Mouse (Mus musculus) forebrain, embryonic 13.5 days (tissue): Measurements from ENCODE around the gene Sap30bp. TPM values are rescaled to one million over a fixed set of nuclear protein-coding genes. Genes with fewer than 3 reads are reported as not detected.

ENCODE experiments used
- ATAC-seq: fragments of 200-750 bp; cut with Nextera tagmentation; 2 replicates; pipeline ENCODE4 v1.8.0; 2017
- H3K27ac ChIP-seq: fragments of 300-500 bp; sonication (generic); 2 replicates; pipeline ENCODE4 v1.5.1; 2015; ENCODE audit warnings: inconsistent platforms, mild to moderate bottlenecking, moderate library complexity
- H3K27me3 ChIP-seq: fragments of 300-500 bp; sonication (generic); 2 replicates; pipeline ENCODE4 v1.6.1; 2015; ENCODE audit warnings: mild to moderate bottlenecking, inconsistent platforms
- H3K36me3 ChIP-seq: fragments of 300-500 bp; sonication (generic); 2 replicates; pipeline ENCODE4 v1.6.1; 2015; ENCODE audit warnings: mild to moderate bottlenecking, inconsistent platforms; ENCODE audit not compliant: poor library complexity, severe bottlenecking
- H3K4me1 ChIP-seq: fragments of 300-500 bp; sonication (generic); 2 replicates; pipeline ENCODE4 v1.6.1; 2015; ENCODE audit warnings: inconsistent platforms
- H3K4me2 ChIP-seq: fragments of 300-500 bp; sonication (generic); 2 replicates; pipeline ENCODE4 v1.6.1; 2015; ENCODE audit warnings: inconsistent platforms, mild to moderate bottlenecking, moderate library complexity
- H3K4me3 ChIP-seq: fragments of 300-500 bp; sonication (generic); 2 replicates; pipeline ENCODE4 v1.5.1; 2015; ENCODE audit warnings: mild to moderate bottlenecking, inconsistent platforms
- H3K9ac ChIP-seq: fragments of 300-500 bp; sonication (generic); 2 replicates; pipeline ENCODE4 v1.6.1; 2015; ENCODE audit warnings: mild to moderate bottlenecking, inconsistent platforms
- H3K9me3 ChIP-seq: fragments of 300-500 bp; sonication (generic); replicated peaks from 2 replicates; pipeline ENCODE4 v1.6.1; 2016; ENCODE audit warnings: inconsistent platforms
- WGBS: fragments of 180-500 bp; shearing (Covaris S2); methylation state at CpG from one replicate; pipeline ENCODE4 v1.1.7; 2015; 5-methylcytosine and 5-hydroxymethylcytosine counted together
- polyA plus RNA-seq: library from polyadenylated mRNA; unstranded; fragments of >200 nt; fragmentation: Nextera tagmentation; extraction: Ambion mirVana; gene quantifications from 2 replicates; pipeline ENCODE4 v1.2.1, GENCODE M21; 2015

Sap30bp gene
- 56.1 and 62.4 TPM in 2 replicates for polyA plus RNA-seq

- H3K36me3 ChIP-seq = peaks cover 40% of the 10 kb centered on the region
- no peaks in the 10 kb centered on the region for H3K27me3 ChIP-seq
- no peaks in the 10 kb centered on the region for H3K9me3 ChIP-seq
- peak within 1 kb of the TSS; percentile 68 for H3K4me3 ChIP-seq
- ATAC-seq = peak; percentile 100
- WGBS = under 1% methylated on average over 28 of the region's 28 CpGs
- H3K4me1 ChIP-seq = peaks cover 28% of the 10 kb centered on the region
- H3K9ac ChIP-seq = peak within 1 kb of the TSS; percentile 74
- peak within 1 kb of the TSS; percentile 93 for H3K4me2 ChIP-seq
- H3K27ac ChIP-seq = no peak within 1 kb of the TSS
Measured at GRCm38 (mm10) chr11:115933108-115933746, at the start of gene Sap30bp, which contains the start of gene Recql5. TSS of gene Sap30bp (plus strand) at chr11:115933282. TSS of gene Recql5 (minus strand) at chr11:115933477.

GRCm38 (mm10) chr11:115884361-115884760 is 48.7 kb upstream of the Sap30bp start:
- Histone ChIP-seq H3K27me3 (peaks cover 14% of the 10 kb centered on the region; the same call in 1 of the 2 replicates), H3K4me3 (no peak overlapping the region), H3K4me1 (no peaks in the 10 kb centered on the region), H3K9me3 (no peaks in the 10 kb centered on the region), H3K36me3 (no peaks in the 10 kb centered on the region), H3K4me2 (no peak overlapping the region), H3K27ac (no peak overlapping the region), H3K9ac (no peak overlapping the region)
- 93% methylated on average over 3 of the region's 3 CpGs for WGBS
- ATAC-seq = no peak

GRCm38 (mm10) chr11:115885281-115885680 is 47.8 kb upstream of the Sap30bp start:
- Histone ChIP-seq H3K4me2 (no peak overlapping the region), H3K36me3 (no peaks in the 10 kb centered on the region), H3K9ac (no peak overlapping the region), H3K27ac (no peak overlapping the region), H3K4me1 (no peaks in the 10 kb centered on the region), H3K27me3 (peaks cover 14% of the 10 kb centered on the region; the same call in 1 of the 2 replicates), H3K4me3 (no peak overlapping the region), H3K9me3 (no peaks in the 10 kb centered on the region)
- WGBS = 83% methylated on average over 11 of the region's 11 CpGs
- ATAC-seq = no peak

- WGBS = 91% methylated on average over 11 of the region's 11 CpGs
- H3K36me3 ChIP-seq = no peaks in the 10 kb centered on the region
- no peak overlapping the region for H3K27ac ChIP-seq
- ATAC-seq = no peak
- no peak overlapping the region for H3K4me3 ChIP-seq
- H3K27me3 ChIP-seq = peaks cover 14% of the 10 kb centered on the region; the same call in 1 of the 2 replicates
- no peak overlapping the region for H3K4me2 ChIP-seq
- H3K9me3 ChIP-seq = no peaks in the 10 kb centered on the region
- H3K4me1 ChIP-seq = no peaks in the 10 kb centered on the region
- H3K9ac ChIP-seq = no peak overlapping the region
Measured at GRCm38 (mm10) chr11:115886446-115886845, 46.6 kb upstream of the Sap30bp start.

GRCm38 (mm10) chr11:115888020-115888419 is 45.1 kb upstream of the Sap30bp start:
- whole genome bisulfite sequencing = 89% methylated on average over 5 of the region's 5 CpGs
- Histone ChIP-seq H3K4me3 (no peak overlapping the region), H3K4me2 (no peak overlapping the region), H3K9me3 (no peaks in the 10 kb centered on the region), H3K4me1 (no peaks in the 10 kb centered on the region), H3K9ac (no peak overlapping the region), H3K27me3 (peaks cover 10% of the 10 kb centered on the region; the same call in 1 of the 2 replicates), H3K36me3 (peaks cover 5% of the 10 kb centered on the region; the same call in 1 of the 2 replicates), H3K27ac (no peak overlapping the region)
- no peak for ATAC-seq

- ATAC-seq = no peak
- Histone ChIP-seq H3K4me2 (no peak overlapping the region), H3K4me1 (no peaks in the 10 kb centered on the region), H3K9me3 (no peaks in the 10 kb centered on the region), H3K9ac (no peak overlapping the region), H3K27ac (no peak overlapping the region), H3K4me3 (no peak overlapping the region), H3K36me3 (peaks cover 17% of the 10 kb centered on the region), H3K27me3 (0 out of 2 replicates have a peak, but pooled peaks cover 2% of the 10 kb centered on the region)
- WGBS = 85% methylated on average over 6 of the region's 6 CpGs
Measured at GRCm38 (mm10) chr11:115889159-115889558, 43.9 kb upstream of the Sap30bp start.

GRCm38 (mm10) chr11:115892213-115892612 is 40.9 kb upstream of the Sap30bp start:
- H3K27me3 ChIP-seq = no peaks in the 10 kb centered on the region
- H3K9ac ChIP-seq = no peak overlapping the region
- no peaks in the 10 kb centered on the region for H3K9me3 ChIP-seq
- H3K4me2 ChIP-seq = no peak overlapping the region
- peaks cover 46% of the 10 kb centered on the region for H3K36me3 ChIP-seq
- no peak overlapping the region for H3K4me3 ChIP-seq
- no peaks in the 10 kb centered on the region for H3K4me1 ChIP-seq
- WGBS = 59% methylated on average over 6 of the region's 6 CpGs
- H3K27ac ChIP-seq = no peak overlapping the region
- ATAC-seq = no peak

GRCm38 (mm10) chr11:115893071-115893470 is 40.0 kb upstream of the Sap30bp start:
- no peak overlapping the region for H3K4me2 ChIP-seq
- no peaks in the 10 kb centered on the region for H3K27me3 ChIP-seq
- no peak overlapping the region for H3K4me3 ChIP-seq
- no peak overlapping the region for H3K9ac ChIP-seq
- no peaks in the 10 kb centered on the region for H3K4me1 ChIP-seq
- no peak overlapping the region for H3K27ac ChIP-seq
- peaks cover 53% of the 10 kb centered on the region for H3K36me3 ChIP-seq
- H3K9me3 ChIP-seq = no peaks in the 10 kb centered on the region
- WGBS = 90% methylated on average over 9 of the region's 9 CpGs
- ATAC-seq = no peak

GRCm38 (mm10) chr11:115894755-115895520 is 38.1 kb upstream of the Sap30bp start:
- Histone ChIP-seq H3K27me3 (no peaks in the 10 kb centered on the region), H3K27ac (no peak overlapping the region), H3K4me2 (no peak overlapping the region), H3K9me3 (no peaks in the 10 kb centered on the region), H3K36me3 (peaks cover 53% of the 10 kb centered on the region), H3K4me3 (no peak overlapping the region), H3K9ac (no peak overlapping the region), H3K4me1 (peaks cover 5% of the 10 kb centered on the region; the same call in 1 of the 2 replicates)
- ATAC-seq = no peak
- 76% methylated on average over 14 of the region's 14 CpGs for WGBS

GRCm38 (mm10) chr11:115898446-115898845 is 34.6 kb upstream of the Sap30bp start:
- H3K9me3 ChIP-seq = no peaks in the 10 kb centered on the region
- no peak overlapping the region for H3K27ac ChIP-seq
- 88% methylated on average over 7 of the region's 7 CpGs for WGBS
- ATAC-seq = no peak
- peaks cover 44% of the 10 kb centered on the region for H3K36me3 ChIP-seq
- H3K4me3 ChIP-seq = no peak overlapping the region
- peaks cover 12% of the 10 kb centered on the region; the same call in 1 of the 2 replicates for H3K4me1 ChIP-seq
- H3K4me2 ChIP-seq = no peak overlapping the region
- 0 out of 2 replicates have a peak overlapping the region, but pooled peaks have one; percentile 12 for H3K9ac ChIP-seq
- H3K27me3 ChIP-seq = no peaks in the 10 kb centered on the region

- no peak for ATAC-seq
- Histone ChIP-seq H3K27ac (no peak overlapping the region), H3K4me1 (peaks cover 12% of the 10 kb centered on the region; the same call in 1 of the 2 replicates), H3K9me3 (no peaks in the 10 kb centered on the region), H3K4me2 (no peak overlapping the region), H3K4me3 (no peak overlapping the region), H3K27me3 (no peaks in the 10 kb centered on the region), H3K36me3 (peaks cover 39% of the 10 kb centered on the region), H3K9ac (no peak overlapping the region)
- WGBS = 11% methylated on average over 4 of the region's 4 CpGs
Measured at GRCm38 (mm10) chr11:115898886-115899285, 34.2 kb upstream of the Sap30bp start.
